Mouse (Mus musculus) limb, embryonic 15.5 days (tissue): Measurements from ENCODE around the gene Lzts2. TPM values are rescaled to one million over a fixed set of nuclear protein-coding genes. Genes with fewer than 3 reads are reported as not detected.

ENCODE experiments used
- ATAC-seq: fragments of 200-750 bp; cut with Nextera tagmentation; 2 replicates; pipeline ENCODE4 v1.8.0; 2017; ENCODE audit warnings: low read depth, moderate TSS enrichment; ENCODE audit not compliant: insufficient number of reproducible peaks, low FRiP score, low TSS enrichment
- H3K27ac ChIP-seq: fragments of 300-500 bp; sonication (generic); 2 replicates; pipeline ENCODE4 v1.5.1; 2015; ENCODE audit warnings: moderate library complexity, mild to moderate bottlenecking, inconsistent platforms
- H3K27me3 ChIP-seq: fragments of 300-500 bp; sonication (generic); 2 replicates; pipeline ENCODE4 v1.6.1; 2015; ENCODE audit warnings: inconsistent platforms
- H3K36me3 ChIP-seq: fragments of 300-500 bp; sonication (generic); 2 replicates; pipeline ENCODE4 v1.6.1; 2015; ENCODE audit warnings: inconsistent platforms
- H3K4me1 ChIP-seq: fragments of 300-500 bp; sonication (generic); 2 replicates; pipeline ENCODE4 v1.6.1; 2015; ENCODE audit warnings: inconsistent platforms
- H3K4me2 ChIP-seq: fragments of 300-500 bp; sonication (generic); 2 replicates; pipeline ENCODE4 v1.6.1; 2015; ENCODE audit warnings: mild to moderate bottlenecking, inconsistent platforms
- H3K4me3 ChIP-seq: fragments of 300-500 bp; sonication (generic); 2 replicates; pipeline ENCODE4 v1.5.1; 2015; ENCODE audit warnings: mild to moderate bottlenecking, inconsistent platforms
- H3K9ac ChIP-seq: fragments of 300-500 bp; sonication (generic); 2 replicates; pipeline ENCODE4 v1.6.1; 2015; ENCODE audit warnings: inconsistent platforms
- H3K9me3 ChIP-seq: fragments of 300-500 bp; sonication (generic); 2 replicates; pipeline ENCODE4 v1.6.1; 2016; ENCODE audit warnings: inconsistent platforms
- WGBS: fragments of 180-500 bp; shearing (Covaris S2); methylation state at CpG from one replicate; pipeline ENCODE4 v1.1.7; 2015; 5-methylcytosine and 5-hydroxymethylcytosine counted together
- polyA plus RNA-seq: library from polyadenylated mRNA; unstranded; fragments of >200 nt; fragmentation: Nextera tagmentation; extraction: Ambion mirVana; gene quantifications from 2 replicates; pipeline ENCODE4 v1.2.1, GENCODE M21; 2015

Lzts2 gene
- polyA plus RNA-seq, 1 experiment from 2014 or later = 68.3 TPM

DNA sequence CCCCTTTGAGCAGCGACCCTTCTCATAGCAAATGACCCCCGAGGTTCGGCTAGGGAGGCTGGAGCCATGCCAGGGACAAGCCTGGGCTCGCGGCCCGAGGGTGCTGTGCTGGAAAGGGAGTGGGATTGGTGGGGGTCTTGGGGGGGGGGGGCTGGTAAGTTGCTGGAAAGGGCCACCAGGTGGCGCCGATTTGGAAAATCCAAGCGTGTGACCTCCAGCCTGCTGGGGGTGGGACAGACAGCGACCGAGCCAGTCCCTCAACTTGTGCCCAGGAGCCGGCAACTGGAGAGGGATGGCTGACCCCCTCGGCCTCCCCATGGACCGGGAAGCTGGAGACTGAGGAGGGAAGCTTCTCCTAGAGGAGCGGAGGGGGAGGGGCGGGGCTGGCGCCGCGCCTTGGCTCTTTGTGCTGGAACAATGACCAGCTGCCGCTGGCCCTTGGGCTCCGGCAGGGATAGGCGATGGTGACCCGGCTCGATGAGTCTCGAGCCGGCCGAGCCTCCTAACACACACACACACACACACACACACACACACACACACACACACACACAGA, 3.1 kb downstream of the Lzts2 start:
- Histone ChIP-seq H3K9ac (peak overlapping the region; percentile 70), H3K27ac (peak overlapping the region; percentile 99), H3K27me3 (no peaks in the 10 kb centered on the region), H3K4me3 (peak overlapping the region; percentile 67), H3K9me3 (no peaks in the 10 kb centered on the region), H3K36me3 (peaks cover 12% of the 10 kb centered on the region), H3K4me1 (peaks cover 78% of the 10 kb centered on the region), H3K4me2 (peak overlapping the region; percentile 90)
- ATAC-seq = peak; percentile 32
- under 1% methylated on average over 25 of the region's 27 CpGs for WGBS

DNA sequence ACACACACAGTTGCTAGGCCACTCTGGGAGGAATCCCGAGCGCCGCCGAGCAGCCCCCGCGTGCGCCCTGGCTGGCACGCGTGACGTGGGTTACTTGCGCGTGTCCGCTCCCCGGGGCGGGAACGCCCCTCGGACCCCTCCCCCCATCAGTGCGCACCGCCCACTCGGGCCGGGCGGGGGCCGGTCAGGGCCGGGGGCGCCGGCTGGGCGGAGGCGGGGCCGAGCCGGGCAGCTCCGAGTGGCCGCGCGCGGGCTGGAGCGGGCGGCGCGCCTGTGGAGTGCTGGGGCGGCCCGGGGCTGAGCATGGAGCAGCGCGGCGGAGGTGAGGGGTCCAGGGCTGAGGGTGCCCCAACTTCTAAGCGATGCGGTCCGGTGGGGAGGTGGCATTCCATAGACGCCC, 3.7 kb downstream of the Lzts2 start:
- ATAC-seq = peak; percentile 59
- H3K27ac ChIP-seq = peak overlapping the region; percentile 99
- no peaks in the 10 kb centered on the region for H3K9me3 ChIP-seq
- peaks cover 71% of the 10 kb centered on the region for H3K4me1 ChIP-seq
- under 1% methylated on average over 30 of the region's 48 CpGs for WGBS
- H3K4me2 ChIP-seq = peak overlapping the region; percentile 90
- no peaks in the 10 kb centered on the region for H3K27me3 ChIP-seq
- peak overlapping the region; percentile 67 for H3K4me3 ChIP-seq
- H3K9ac ChIP-seq = peak overlapping the region; percentile 70
- peaks cover 15% of the 10 kb centered on the region for H3K36me3 ChIP-seq

DNA sequence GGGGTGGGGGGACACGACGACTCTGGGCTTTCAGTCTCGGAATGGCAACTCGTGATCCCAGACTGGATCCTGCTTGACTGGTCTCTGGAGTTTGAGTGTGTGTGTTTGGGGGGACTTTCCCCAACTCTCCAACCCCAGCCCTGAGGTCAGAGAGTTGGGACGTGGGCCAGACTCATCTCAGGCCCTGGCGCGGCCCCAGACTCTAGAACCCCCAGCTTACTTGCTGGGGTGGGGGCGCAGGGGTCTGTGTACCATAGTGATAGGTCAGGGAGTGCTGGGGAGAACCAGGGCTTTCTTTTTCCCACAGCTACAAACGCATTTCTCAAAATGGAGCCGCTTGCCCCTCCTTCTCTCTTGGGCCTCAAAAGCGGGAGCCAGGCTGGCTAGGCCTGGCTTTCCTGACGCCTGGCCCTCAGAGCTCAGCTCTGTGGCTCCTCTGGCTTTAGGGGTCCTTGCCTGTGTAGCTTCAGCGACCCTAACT, 4.2 kb downstream of the Lzts2 start:
- 2% methylated on average over 13 of the region's 13 CpGs for WGBS
- no peak for ATAC-seq
- peak overlapping the region; percentile 90 for H3K4me2 ChIP-seq
- peaks cover 17% of the 10 kb centered on the region for H3K36me3 ChIP-seq
- H3K4me1 ChIP-seq = peaks cover 67% of the 10 kb centered on the region
- no peaks in the 10 kb centered on the region for H3K27me3 ChIP-seq
- no peaks in the 10 kb centered on the region for H3K9me3 ChIP-seq
- peak overlapping the region; percentile 67 for H3K4me3 ChIP-seq
- H3K9ac ChIP-seq = peak overlapping the region; percentile 70
- peak overlapping the region; percentile 99 for H3K27ac ChIP-seq

DNA sequence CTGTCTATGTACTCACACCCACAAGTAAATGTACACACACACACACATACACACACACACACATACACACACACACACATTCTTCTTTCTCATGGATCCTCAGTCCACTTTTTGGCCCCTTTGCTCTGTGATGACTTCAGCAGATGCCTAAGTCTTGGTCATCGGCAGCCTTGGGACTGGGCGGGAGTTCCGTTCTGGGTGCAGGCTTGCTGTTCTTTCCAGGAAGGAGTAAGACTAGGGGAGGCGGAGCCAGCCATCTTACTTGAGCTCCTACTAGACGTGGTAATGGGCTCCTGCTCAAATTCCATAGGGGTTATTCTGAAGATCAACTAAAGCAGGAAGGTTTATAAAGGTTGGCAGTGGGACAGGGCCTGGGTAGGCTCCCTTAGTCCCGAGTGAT, 6.1 kb downstream of the Lzts2 start:
- H3K9ac ChIP-seq = no peak overlapping the region
- WGBS = 47% methylated on average over 6 of the region's 6 CpGs
- peak overlapping the region; percentile 29 for H3K4me2 ChIP-seq
- no peak for ATAC-seq
- no peaks in the 10 kb centered on the region for H3K9me3 ChIP-seq
- peak overlapping the region; percentile 61 for H3K27ac ChIP-seq
- peaks cover 34% of the 10 kb centered on the region for H3K36me3 ChIP-seq
- peak overlapping the region; percentile 12 for H3K4me3 ChIP-seq
- peaks cover 47% of the 10 kb centered on the region for H3K4me1 ChIP-seq
- no peaks in the 10 kb centered on the region for H3K27me3 ChIP-seq

DNA sequence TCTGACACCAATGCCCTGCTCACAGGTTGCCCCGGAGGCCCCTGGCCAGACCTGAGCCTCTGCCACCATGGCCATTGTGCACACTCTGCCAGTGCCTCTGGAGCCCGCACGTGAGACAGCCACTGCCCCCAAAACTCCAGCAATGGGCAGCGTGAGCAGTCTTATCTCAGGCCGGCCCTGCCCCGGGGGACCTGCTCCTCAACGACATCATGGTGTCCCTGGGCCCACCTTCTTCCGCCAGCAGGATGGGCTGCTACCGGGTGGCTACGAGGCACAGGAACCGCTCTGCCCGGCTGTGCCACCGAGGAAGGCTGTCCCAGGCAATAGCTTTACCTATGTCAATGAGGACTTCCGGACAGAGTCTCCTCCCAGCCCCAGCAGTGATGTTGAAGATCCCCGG, 7.1 kb downstream of the Lzts2 start:
- Histone ChIP-seq H3K9me3 (no peaks in the 10 kb centered on the region), H3K27ac (no peak overlapping the region), H3K4me2 (peak overlapping the region; percentile 29; the same call in 1 of the 2 replicates), H3K36me3 (peaks cover 44% of the 10 kb centered on the region), H3K4me3 (peak overlapping the region; percentile 12; the same call in 1 of the 2 replicates), H3K4me1 (peaks cover 38% of the 10 kb centered on the region), H3K27me3 (no peaks in the 10 kb centered on the region), H3K9ac (no peak overlapping the region)
- WGBS = 92% methylated on average over 15 of the region's 15 CpGs
- no peak for ATAC-seq

DNA sequence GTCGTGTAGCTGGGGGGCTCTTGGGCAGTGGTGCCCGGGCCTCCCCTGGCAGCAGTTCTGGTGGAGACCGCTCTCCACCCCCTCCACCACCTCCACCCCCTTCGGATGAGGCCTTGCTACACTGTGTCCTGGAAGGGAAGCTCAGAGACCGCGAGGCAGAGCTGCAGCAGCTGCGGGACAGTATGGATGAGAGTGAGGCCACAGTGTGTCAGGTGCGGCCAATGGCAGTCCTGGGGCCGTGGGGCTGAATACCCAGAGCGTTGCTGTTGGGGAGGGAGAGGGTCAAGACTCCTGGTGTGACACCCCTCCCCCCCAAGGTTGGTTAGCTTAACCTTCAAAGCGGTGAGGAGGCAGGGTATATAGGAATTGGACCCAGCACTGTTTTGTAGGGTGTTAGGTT, 9.8 kb downstream of the Lzts2 start:
- Histone ChIP-seq H3K36me3 (peaks cover 70% of the 10 kb centered on the region), H3K4me3 (no peak overlapping the region), H3K4me1 (peaks cover 31% of the 10 kb centered on the region), H3K27ac (no peak overlapping the region), H3K27me3 (no peaks in the 10 kb centered on the region), H3K9ac (no peak overlapping the region), H3K4me2 (no peak overlapping the region), H3K9me3 (no peaks in the 10 kb centered on the region)
- no peak for ATAC-seq
- 84% methylated on average over 11 of the region's 11 CpGs for WGBS

DNA sequence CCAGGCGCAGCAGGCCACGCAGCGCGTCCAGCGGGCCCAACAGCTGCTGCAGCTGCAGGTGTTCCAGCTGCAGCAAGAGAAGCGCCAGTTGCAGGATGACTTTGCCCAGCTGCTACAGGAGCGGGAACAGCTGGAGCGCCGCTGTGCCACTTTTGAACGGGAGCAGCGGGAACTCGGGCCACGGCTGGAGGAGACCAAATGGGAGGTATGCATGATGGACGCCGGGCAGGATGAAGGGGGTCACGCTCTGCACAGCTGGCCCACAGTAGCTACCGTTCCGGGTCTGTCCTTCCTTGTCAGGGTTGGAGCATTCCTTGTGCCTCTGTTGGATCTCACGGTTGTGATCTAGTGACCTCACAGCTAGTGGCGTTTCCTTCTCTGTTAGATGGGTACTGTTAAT, 10.6 kb downstream of the Lzts2 start:
- Histone ChIP-seq H3K9ac (no peak overlapping the region), H3K4me2 (no peak overlapping the region), H3K36me3 (peaks cover 71% of the 10 kb centered on the region), H3K4me1 (peaks cover 24% of the 10 kb centered on the region), H3K9me3 (no peaks in the 10 kb centered on the region), H3K27ac (no peak overlapping the region), H3K27me3 (no peaks in the 10 kb centered on the region), H3K4me3 (no peak overlapping the region)
- no peak for ATAC-seq
- WGBS = 88% methylated on average over 20 of the region's 20 CpGs

DNA sequence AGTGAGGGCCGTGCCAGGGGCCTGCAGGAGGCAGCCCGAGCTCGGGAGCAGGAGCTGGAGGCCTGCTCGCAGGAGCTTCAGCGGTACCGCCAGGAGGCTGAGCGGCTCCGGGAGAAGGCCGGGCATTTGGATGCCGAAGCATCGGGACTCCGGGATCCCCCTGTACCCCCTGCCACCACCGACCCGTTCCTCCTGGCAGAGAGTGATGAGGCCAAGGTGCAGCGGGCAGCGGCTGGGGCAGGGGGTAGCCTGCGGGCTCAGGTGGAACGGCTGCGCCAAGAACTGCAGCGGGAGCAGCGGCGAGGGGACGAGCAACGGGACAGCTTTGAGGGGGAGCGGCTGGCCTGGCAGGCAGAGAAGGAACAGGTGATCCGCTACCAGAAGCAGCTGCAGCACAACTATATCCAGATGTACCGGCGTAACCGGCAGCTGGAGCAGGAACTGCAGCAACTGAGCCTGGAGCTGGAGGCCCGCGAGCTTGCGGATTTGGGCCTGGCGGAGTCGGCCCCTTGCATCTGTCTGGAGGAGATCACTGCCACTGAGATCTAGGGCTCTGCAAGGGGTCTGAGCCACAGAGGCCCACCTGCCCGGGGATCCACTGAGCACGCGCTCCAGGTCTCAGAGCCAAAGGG, 11.8 kb downstream of the Lzts2 start:
- Histone ChIP-seq H3K4me3 (no peak overlapping the region), H3K27ac (no peak overlapping the region), H3K4me2 (no peak overlapping the region), H3K36me3 (peaks cover 71% of the 10 kb centered on the region), H3K9ac (no peak overlapping the region), H3K4me1 (peaks cover 24% of the 10 kb centered on the region), H3K9me3 (no peaks in the 10 kb centered on the region), H3K27me3 (no peaks in the 10 kb centered on the region)
- WGBS = 75% methylated on average over 37 of the region's 37 CpGs
- no peak for ATAC-seq

DNA sequence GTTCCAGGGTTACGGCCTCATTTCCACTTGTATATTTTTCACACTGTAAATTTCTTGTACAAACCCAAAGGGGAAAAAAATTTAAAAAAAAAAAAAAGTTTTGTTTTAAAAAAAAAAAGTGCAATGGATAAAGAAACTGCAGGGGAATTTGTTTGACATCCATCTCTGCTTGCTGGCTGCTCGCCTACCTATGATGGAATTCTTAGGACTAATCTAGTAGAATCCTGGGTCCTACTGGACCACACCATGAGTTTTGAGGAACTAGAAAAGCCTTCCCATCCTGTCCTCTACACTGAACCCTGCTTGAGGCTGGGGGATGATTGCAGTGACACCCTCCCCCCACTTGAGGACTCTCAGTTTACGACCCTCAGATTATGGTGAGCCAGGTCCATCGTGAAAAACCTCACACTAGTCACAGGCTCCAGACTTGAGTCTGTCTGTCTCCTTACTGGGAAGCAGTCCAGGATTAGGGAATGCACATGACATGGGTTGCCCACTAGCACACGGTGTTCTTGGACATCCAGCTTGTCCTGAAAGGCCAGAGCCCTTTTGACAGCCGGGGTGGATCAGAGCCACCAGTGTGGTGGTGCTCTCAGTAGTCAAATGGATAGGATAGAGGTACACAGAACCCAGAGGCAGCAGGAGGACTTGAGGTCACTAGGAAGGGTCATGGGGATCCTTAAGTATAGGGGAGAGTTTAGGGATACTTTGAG, 12.9 kb downstream of the Lzts2 start:
- Histone ChIP-seq H3K4me2 (no peak overlapping the region), H3K4me3 (no peak overlapping the region), H3K27ac (no peak overlapping the region), H3K36me3 (peaks cover 62% of the 10 kb centered on the region), H3K4me1 (peaks cover 27% of the 10 kb centered on the region), H3K27me3 (no peaks in the 10 kb centered on the region), H3K9me3 (no peaks in the 10 kb centered on the region), H3K9ac (no peak overlapping the region)
- no peak for ATAC-seq
- 70% methylated on average over 6 of the region's 6 CpGs for WGBS

DNA sequence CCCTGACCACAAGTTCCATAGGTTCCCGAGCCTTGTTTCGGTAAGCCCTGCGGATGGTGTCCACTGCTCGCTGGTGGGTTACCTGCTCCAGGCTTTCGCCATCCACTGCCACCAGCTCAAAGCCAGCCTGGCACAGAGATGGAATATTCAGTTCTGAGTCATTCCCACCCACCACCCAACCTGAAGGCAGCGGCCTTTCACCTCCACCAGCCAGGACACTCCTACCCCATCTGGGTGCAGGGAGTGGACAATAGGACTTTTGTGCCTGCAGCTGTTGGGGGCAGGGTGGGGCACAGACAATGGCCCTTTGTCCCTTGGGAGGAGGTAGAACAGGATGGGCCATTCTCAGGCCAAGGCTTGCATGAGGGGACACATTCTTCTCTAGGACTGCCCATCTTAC, 13.6 kb downstream of the Lzts2 start:
- H3K36me3 ChIP-seq = peaks cover 56% of the 10 kb centered on the region

DNA sequence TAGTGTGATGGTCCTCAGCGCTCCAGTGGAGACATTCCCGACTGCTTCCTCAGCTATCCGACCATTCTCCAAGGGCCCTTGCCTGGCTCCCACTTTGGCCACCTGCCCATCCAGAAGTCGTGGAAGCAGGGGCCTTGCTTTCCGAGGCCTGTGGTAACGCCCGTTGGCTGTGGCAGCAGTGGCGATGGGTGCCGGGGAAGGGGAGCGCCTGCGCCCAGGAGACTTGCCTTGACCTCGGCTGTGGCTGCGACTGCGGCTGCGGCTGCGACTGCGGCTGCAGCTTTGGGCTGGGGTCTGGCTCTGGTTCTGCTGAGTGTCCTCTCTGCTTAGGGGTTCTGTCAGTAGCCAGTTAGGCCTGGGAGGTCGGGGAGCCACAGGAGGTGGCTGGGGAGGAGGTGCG, 14.5 kb downstream of the Lzts2 start:
- H3K4me3 ChIP-seq = no peak overlapping the region
- H3K4me2 ChIP-seq = no peak overlapping the region
- peaks cover 37% of the 10 kb centered on the region for H3K4me1 ChIP-seq
- peaks cover 51% of the 10 kb centered on the region for H3K36me3 ChIP-seq
- no peaks in the 10 kb centered on the region for H3K27me3 ChIP-seq
- no peak overlapping the region; the same call in 1 of the 2 replicates for H3K27ac ChIP-seq
- 64% methylated on average over 19 of the region's 19 CpGs for WGBS
- no peak overlapping the region for H3K9ac ChIP-seq
- no peaks in the 10 kb centered on the region for H3K9me3 ChIP-seq
- no peak for ATAC-seq

More for the DNA sequence above, 13.6 kb downstream of the Lzts2 start:
- Histone ChIP-seq H3K4me2 (no peak overlapping the region), H3K4me1 (peaks cover 34% of the 10 kb centered on the region), H3K4me3 (no peak overlapping the region), H3K27ac (no peak overlapping the region), H3K9ac (no peak overlapping the region), H3K27me3 (no peaks in the 10 kb centered on the region), H3K9me3 (no peaks in the 10 kb centered on the region)
- 83% methylated on average over 6 of the region's 6 CpGs for WGBS
- no peak for ATAC-seq

DNA sequence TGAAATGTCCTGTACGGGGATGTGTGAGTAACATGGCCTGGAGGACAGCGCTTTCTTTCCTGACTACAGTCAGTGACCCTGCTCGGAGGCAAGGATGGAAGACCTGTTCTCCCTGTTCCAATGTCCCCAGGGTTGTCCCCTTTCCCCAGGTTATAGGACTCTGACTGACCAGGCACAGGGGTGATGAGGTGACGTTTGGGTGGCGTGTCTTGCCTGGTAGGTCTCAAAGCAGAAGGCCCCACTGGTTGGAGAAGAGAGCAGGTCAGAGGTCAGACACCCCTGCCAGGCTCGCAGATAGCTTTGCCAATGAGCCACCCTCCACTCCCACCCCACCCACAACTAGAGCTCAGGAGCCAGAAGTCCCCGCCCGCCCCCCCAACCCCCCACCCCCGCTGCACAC, 15.4 kb downstream of the Lzts2 start:
- ATAC-seq = no peak
- no peak overlapping the region for H3K27ac ChIP-seq
- H3K4me3 ChIP-seq = no peak overlapping the region
- no peaks in the 10 kb centered on the region for H3K9me3 ChIP-seq
- H3K27me3 ChIP-seq = no peaks in the 10 kb centered on the region
- no peak overlapping the region for H3K9ac ChIP-seq
- H3K4me1 ChIP-seq = peaks cover 37% of the 10 kb centered on the region
- WGBS = 53% methylated on average over 9 of the region's 9 CpGs
- H3K4me2 ChIP-seq = no peak overlapping the region
- H3K36me3 ChIP-seq = peaks cover 44% of the 10 kb centered on the region
